Mouse (Mus musculus) layer of hippocampus, postnatal 25 days (tissue): ENCODE measurements around the gene Dner. TPM values are rescaled to one million over a fixed set of nuclear protein-coding genes. Genes with fewer than 3 reads are reported as not detected.

Experiments
- DNase-seq, 2 experiments: peaks; one replicate each; pipeline ENCODE4 v3.0.0; 2022; ENCODE audit warnings: mixed read lengths in 2 of 2, low spot score in 1 of 2; ENCODE audit errors: extremely low spot score in 1 of 2
- total RNA-seq, 2 experiments: library from RNA; stranded (reverse); gene quantifications; 2 replicates each; pipeline ENCODE4 v1.2.3; 2021

Gene Dner
- total RNA-seq, 2 experiments from 2014 or later, result 119 to 123 TPM

GRCm38 (mm10) chr1:84463976-84464662, 231.9 kb downstream of the Dner start:
- no peak for DNase-seq

- no peak for DNase-seq
Observed at GRCm38 (mm10) chr1:84449566-84450278, 246.3 kb downstream of the Dner start.

GRCm38 (mm10) chr1:84443640-84444039, 252.4 kb downstream of the Dner start:
- no peak for DNase-seq

- no peak for DNase-seq
Observed at GRCm38 (mm10) chr1:84443050-84443449, 253.0 kb downstream of the Dner start.

DNA sequence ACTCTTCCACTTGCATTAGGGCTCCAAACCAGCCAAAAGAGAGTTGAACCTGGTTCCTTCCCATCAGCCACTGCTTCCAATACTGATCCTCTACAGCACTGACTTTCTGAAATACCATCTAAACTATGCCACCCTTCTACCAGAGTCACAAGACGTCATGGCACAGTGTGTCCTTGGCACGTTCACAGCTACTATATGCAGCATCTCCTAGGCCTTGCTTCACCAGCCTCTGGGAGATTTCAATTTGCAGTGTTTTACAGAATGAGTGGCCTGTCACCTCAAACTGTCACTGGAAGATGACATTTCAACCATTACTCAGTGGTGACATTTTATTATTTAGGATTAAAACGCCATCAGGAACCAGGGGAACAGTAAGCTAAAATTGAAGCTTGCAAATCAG, 254.6 kb downstream of the Dner start:
- DNase-seq, result no peak

DNA sequence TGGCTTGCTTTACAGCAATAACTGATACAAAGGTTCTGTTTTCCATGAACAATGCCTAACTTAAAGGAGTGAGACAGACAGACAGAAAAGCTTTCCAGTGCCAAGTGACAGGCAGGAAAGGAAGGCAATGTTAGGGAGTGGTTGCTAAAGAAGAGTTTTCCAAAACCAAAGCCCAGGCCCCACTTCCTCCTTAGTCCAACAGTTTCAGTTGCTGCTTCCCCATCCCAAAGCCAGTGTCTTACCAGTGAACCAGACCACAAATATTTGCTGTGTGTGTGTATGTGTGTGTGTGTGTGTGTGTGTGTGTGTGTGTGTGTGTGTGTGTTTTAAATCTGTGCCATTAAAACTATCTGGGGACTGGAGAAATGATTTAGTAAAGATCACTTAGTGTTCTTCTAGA, 258.5 kb downstream of the Dner start:
- no peak for DNase-seq

DNA sequence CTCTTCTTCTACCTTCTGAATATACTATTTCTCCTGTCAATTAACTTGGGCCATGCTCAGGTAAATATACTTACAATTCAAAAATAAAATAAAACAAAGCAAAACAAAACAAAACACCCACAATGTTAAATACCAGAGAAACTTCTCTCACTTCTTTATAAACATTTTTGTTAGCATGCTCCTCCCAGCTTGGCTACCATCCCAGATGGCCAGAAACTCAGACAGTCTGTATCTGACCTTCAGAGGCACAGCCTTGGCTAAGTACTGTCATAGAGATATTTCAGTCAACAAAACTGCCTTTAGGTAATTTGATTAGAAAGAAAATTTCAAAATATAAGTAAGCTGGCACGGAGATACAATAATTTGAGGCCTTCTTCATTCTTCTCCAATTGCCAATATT, 259.7 kb downstream of the Dner start:
- no peak for DNase-seq

- DNase-seq, result no peak
Observed at GRCm38 (mm10) chr1:84433291-84433980, 262.6 kb downstream of the Dner start.

GRCm38 (mm10) chr1:84432311-84432710, 263.7 kb downstream of the Dner start:
- DNase-seq, result no peak

- no peak for DNase-seq
Observed at GRCm38 (mm10) chr1:84428331-84428730, 267.7 kb downstream of the Dner start.

DNA sequence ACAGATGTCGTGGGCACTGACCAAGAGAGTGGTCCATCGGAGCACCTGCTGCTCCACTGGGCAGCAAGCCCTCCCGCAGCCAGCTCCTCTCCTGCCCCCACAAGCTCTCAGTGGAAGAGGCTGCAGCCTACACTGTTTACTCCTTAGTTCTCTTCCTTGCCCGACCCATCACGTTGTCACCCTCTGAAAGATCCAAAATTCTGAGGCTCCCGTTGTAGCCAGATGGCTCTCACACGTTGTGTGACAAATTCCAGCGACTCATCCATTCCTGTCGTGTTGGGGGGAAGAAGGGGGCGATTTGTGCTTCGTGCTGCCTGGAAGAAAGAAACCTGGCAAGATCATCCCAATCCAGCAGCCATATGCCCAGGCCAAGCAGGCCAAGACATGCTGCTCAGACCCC, 268.3 kb downstream of the Dner start:
- DNase-seq, result no peak

GRCm38 (mm10) chr1:84426679-84427078, 269.3 kb downstream of the Dner start:
- DNase-seq, result no peak

- no peak for DNase-seq
Observed at GRCm38 (mm10) chr1:84422881-84423280, 273.1 kb downstream of the Dner start.

- DNase-seq, result no peak
Observed at GRCm38 (mm10) chr1:84421845-84422244, 274.2 kb downstream of the Dner start.

- no peak for DNase-seq
Observed at GRCm38 (mm10) chr1:84419416-84419815, 276.6 kb downstream of the Dner start.

GRCm38 (mm10) chr1:84418511-84418910, 277.5 kb downstream of the Dner start:
- no peak for DNase-seq

GRCm38 (mm10) chr1:84417761-84418238, 278.2 kb downstream of the Dner start:
- DNase-seq, result no peak

DNA sequence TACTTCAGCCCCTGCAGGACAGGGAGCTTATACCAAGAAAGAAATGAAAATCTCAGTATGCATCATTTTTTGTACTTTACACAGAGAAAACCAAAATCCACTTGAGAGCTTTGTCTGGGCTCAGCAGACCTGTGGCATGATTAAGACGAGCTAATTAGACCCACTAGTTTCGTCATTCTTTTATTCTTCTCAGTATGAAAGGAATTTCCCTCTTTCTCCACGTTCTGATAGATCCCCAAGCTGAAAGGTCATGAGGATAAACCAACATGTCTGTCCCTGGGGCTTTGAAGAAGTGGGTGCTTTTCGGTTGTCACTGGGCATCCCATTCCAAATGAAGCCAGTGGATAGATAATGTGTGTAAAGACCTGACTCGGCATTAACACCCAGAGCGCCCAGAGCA, 278.7 kb downstream of the Dner start:
- DNase-seq, result no peak

DNA sequence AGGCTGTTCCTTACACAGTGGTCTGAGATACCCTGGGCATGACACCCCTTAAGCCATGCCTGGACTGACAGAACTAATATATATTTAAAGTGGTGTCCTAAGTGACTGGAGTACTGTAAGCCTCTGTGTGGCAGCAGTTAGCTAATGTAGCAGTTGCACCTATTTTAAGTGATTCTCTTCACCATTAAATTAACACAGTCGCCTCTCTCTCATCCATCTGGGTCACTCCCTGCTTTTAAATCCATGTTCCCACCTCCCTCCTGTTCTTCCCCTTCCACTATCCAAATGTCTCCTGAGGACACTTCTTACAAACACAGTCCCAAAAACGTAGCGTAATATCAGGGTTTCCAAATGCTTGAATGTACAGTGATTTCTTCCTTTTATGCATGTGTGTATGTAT, 281.6 kb downstream of the Dner start:
- no peak for DNase-seq

- DNase-seq, result no peak
Observed at GRCm38 (mm10) chr1:84409514-84409913, 286.5 kb downstream of the Dner start.

DNA sequence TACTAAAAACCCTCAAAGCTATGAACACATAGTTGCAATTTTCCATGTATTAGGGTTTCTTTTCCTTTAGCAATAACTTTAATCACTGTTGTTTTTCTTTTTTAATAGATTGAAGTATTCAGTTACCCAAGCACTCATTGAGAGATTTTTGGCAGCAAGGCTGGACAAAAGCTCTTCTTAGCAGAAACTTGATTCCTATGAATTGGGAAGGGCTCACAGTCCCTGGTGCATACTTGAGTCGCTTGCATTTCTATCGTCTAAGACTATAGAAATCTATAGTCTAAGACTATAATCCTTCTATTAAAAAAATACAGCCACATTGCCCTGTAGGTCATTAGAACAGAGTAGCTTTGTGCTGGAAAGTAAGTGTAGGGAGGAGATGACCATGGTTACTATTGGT, 287.1 kb downstream of the Dner start:
- no peak for DNase-seq
